Mouse (Mus musculus) erythroblast, embryonic 14.5 days (primary cell): Measurements from ENCODE around the gene 9130023H24Rik.

ENCODE experiments used
- GATA1 ChIP-seq: IDR thresholded peaks from 2 replicates; pipeline ENCODE4 v1.6.1; 2012; ENCODE audit warnings: low read length, inconsistent platforms, mixed read lengths
- TAL1 ChIP-seq: IDR thresholded peaks from 3 replicates; pipeline ENCODE4 v1.6.1; 2012; ENCODE audit warnings: low read length, inconsistent platforms, mixed read lengths

DNA sequence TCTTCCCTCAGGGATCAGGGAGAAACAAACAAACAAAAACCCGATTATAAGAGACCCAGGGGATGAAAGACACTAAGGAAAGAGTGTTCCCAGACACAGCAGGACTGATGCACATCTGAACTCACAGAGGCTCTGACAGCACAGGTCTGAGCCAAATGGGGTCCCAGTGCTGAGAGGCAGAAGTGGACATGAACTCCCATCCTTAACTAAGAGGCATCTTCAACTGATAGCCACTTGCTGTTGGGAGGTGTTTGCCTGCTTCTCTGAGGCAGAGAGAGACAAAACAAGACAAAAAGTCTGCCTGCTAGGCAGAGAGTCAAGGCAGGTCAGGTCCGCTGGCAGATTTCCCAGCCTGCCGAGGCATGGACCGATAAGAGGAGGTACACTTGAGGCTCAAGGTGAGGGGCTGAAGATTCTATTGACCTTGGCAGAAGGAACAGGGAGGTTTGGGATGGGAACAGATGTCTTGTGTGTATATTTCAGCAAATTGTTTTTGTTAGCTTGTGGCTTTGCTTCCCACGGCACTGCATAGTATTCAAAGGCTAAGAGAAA is 19.0 kb upstream of the 9130023H24Rik start:
- TF ChIP-seq TAL1 (no peak), GATA1 (no peak)
